11 mouse cellular contexts compared by ENCODE assay signal in the genomic region with DNA sequence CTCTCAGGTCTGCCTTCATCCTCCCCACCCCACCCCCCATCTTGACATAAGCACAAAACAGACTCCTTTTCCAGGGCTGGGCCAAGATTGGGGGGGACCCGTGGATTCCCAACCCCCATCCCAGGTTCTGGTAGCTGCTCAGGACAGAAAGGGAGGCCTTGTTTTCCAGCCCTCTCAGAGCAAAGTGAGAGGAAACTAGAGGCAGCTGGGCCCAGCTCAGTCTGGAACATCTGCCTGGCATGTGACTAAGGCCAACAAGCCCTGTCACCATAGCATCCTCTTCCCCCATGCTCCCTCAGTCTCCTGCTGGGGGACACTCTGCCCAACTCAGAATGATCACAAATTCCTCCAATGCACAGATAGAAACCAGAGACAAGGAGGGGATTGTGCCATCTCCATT. TPM values are rescaled to one million over a fixed set of nuclear protein-coding genes. Genes with fewer than 3 reads are reported as not detected.
"Had no signal": no experiment of that assay in that cellular context is flagged by ENCODE, and none has a peak within 500 bp of the region (broad histone marks: within the 10 kb centered on the region; RNA-seq: fewer than 3 reads in every experiment).

No protein-coding gene starts in this region.

- DNase-seq: kidney, postnatal 14 days; left cerebral cortex, postnatal 4 days; lung, embryonic 14.5 days; right cerebral cortex, postnatal 14 days had no signal

- H3K4me3 ChIP-seq: kidney, embryonic 15.5 days; limb, embryonic 13.5 days; midbrain, embryonic 12.5 days had no signal

- H3K27ac ChIP-seq: kidney, embryonic 15.5 days; limb, embryonic 13.5 days; liver, embryonic 14.5 days; midbrain, embryonic 12.5 days had no signal

- H3K4me1 ChIP-seq: kidney, embryonic 15.5 days; limb, embryonic 13.5 days; midbrain, embryonic 12.5 days had no signal

RNA-seq across cellular contexts. Expression of gene Cspg4, which starts 50.3 kb away (rescaled TPM):
- total RNA-seq: megakaryocyte-erythroid progenitor cell, adult 5-6 weeks had no signal

RNA-seq across cellular contexts. Expression of gene Odf3l1, which starts 50.6 kb away (rescaled TPM):
- total RNA-seq: left cerebral cortex, postnatal 4 days; liver, adult 2 months; megakaryocyte-erythroid progenitor cell, adult 5-6 weeks had no signal
- polyA plus RNA-seq: liver, embryonic 14.5 days; midbrain, embryonic 12.5 days; midbrain, embryonic 16.5 days had no signal
